Mouse (Mus musculus) heart, embryonic 11.5 days (tissue): ENCODE measurements at regions not wholly inside any gene's neighbourhood (a gene's known extent, or its start where the extent isn't known, plus 50 kb on each side); places are given as distances from the start of the nearest gene placed in this dataset.

Experiments
- ATAC-seq: fragments of 200-750 bp; cut with Nextera tagmentation; replicated peaks from 2 replicates; pipeline ENCODE4 v1.8.0; 2017; ENCODE audit warnings: moderate library complexity; ENCODE audit not compliant: insufficient number of reproducible peaks, low FRiP score, low TSS enrichment
- H3K27ac ChIP-seq: fragments of 300-500 bp; sonication (generic); 2 replicates; pipeline ENCODE4 v1.5.1; 2014; ENCODE audit warnings: mild to moderate bottlenecking, low read depth, low read length
- H3K27me3 ChIP-seq: fragments of 300-500 bp; sonication (generic); 2 replicates; pipeline ENCODE4 v1.6.1; 2014; ENCODE audit warnings: mild to moderate bottlenecking, low read length, mixed read lengths; ENCODE audit not compliant: control insufficient read depth, insufficient read depth
- H3K36me3 ChIP-seq: fragments of 300-500 bp; sonication (generic); 2 replicates; pipeline ENCODE4 v1.6.1; 2014; ENCODE audit warnings: mild to moderate bottlenecking, low read length, moderate library complexity, mixed read lengths; ENCODE audit not compliant: control insufficient read depth, insufficient read depth
- H3K4me1 ChIP-seq: fragments of 300-500 bp; sonication (generic); 2 replicates; pipeline ENCODE4 v1.6.1; 2014; ENCODE audit warnings: low read length; ENCODE audit not compliant: control insufficient read depth, insufficient read depth
- H3K4me2 ChIP-seq: fragments of 300-500 bp; sonication (generic); 2 replicates; pipeline ENCODE4 v1.6.1; 2014; ENCODE audit warnings: mild to moderate bottlenecking, moderate library complexity
- H3K4me3 ChIP-seq: fragments of 300-500 bp; sonication (generic); 2 replicates; pipeline ENCODE4 v1.5.1; 2014; ENCODE audit warnings: low read depth, low read length
- H3K9ac ChIP-seq: fragments of 300-500 bp; sonication (generic); 2 replicates; pipeline ENCODE4 v1.6.1; 2014; ENCODE audit warnings: mild to moderate bottlenecking, low read depth, low read length, moderate library complexity
- H3K9me3 ChIP-seq: fragments of 300-500 bp; sonication (generic); replicated peaks from 2 replicates; pipeline ENCODE4 v1.6.1; 2016; ENCODE audit warnings: low read length; ENCODE audit not compliant: control insufficient read depth
- WGBS: fragments of 180-500 bp; shearing (Covaris S2); extraction: QIAGEN DNeasy Blood & Tissue Kit; methylation state at CpG from one replicate; pipeline ENCODE4 v1.1.7; 2014; ENCODE audit not compliant: insufficient replicate concordance; 5-methylcytosine and 5-hydroxymethylcytosine counted together

GRCm38 (mm10) chr9:61746401-61746800, 167.9 kb downstream of the Rplp1 start:
- no peak for ATAC-seq
- WGBS: 37% methylated on average over 6 of the region's 6 CpGs
- H3K9me3 ChIP-seq: 0 out of 2 replicates have a peak, but pooled peaks cover 2% of the 10 kb centered on the region
- H3K4me1 ChIP-seq: peaks cover 10% of the 10 kb centered on the region; the same call in 1 of the 2 replicates
- no peak overlapping the region for H3K4me2 ChIP-seq
- H3K36me3 ChIP-seq: no peaks in the 10 kb centered on the region
- H3K27me3 ChIP-seq: peaks cover 5% of the 10 kb centered on the region; the same call in 1 of the 2 replicates
- no peak overlapping the region for H3K4me3 ChIP-seq
- no peak overlapping the region for H3K27ac ChIP-seq
- H3K9ac ChIP-seq: no peak overlapping the region

GRCm38 (mm10) chr9:61745301-61745801, 169.0 kb downstream of the Rplp1 start:
- Histone ChIP-seq H3K9me3 (0 out of 2 replicates have a peak, but pooled peaks cover 1% of the 10 kb centered on the region), H3K27ac (no peak overlapping the region), H3K36me3 (no peaks in the 10 kb centered on the region), H3K27me3 (peaks cover 5% of the 10 kb centered on the region; the same call in 1 of the 2 replicates), H3K4me2 (no peak overlapping the region), H3K9ac (no peak overlapping the region), H3K4me1 (peaks cover 10% of the 10 kb centered on the region; the same call in 1 of the 2 replicates), H3K4me3 (no peak overlapping the region)
- WGBS: 42% methylated on average over 7 of the region's 7 CpGs
- no peak for ATAC-seq

GRCm38 (mm10) chr9:61733540-61733939, 180.8 kb downstream of the Rplp1 start:
- no peak overlapping the region for H3K9ac ChIP-seq
- no peak for ATAC-seq
- H3K4me1 ChIP-seq: no peaks in the 10 kb centered on the region
- H3K27me3 ChIP-seq: no peaks in the 10 kb centered on the region; the same call in 1 of the 2 replicates
- H3K4me3 ChIP-seq: no peak overlapping the region
- WGBS: 44% methylated on average over 2 of the region's 2 CpGs
- H3K9me3 ChIP-seq: no peaks in the 10 kb centered on the region
- H3K36me3 ChIP-seq: no peaks in the 10 kb centered on the region
- no peak overlapping the region for H3K27ac ChIP-seq
- no peak overlapping the region for H3K4me2 ChIP-seq

GRCm38 (mm10) chr9:61732747-61733146, 181.6 kb downstream of the Rplp1 start:
- H3K36me3 ChIP-seq: no peaks in the 10 kb centered on the region
- no peaks in the 10 kb centered on the region for H3K9me3 ChIP-seq
- H3K4me3 ChIP-seq: no peak overlapping the region
- no peak overlapping the region for H3K9ac ChIP-seq
- H3K27ac ChIP-seq: no peak overlapping the region
- H3K27me3 ChIP-seq: no peaks in the 10 kb centered on the region; the same call in 1 of the 2 replicates
- no peak overlapping the region for H3K4me2 ChIP-seq
- no peaks in the 10 kb centered on the region for H3K4me1 ChIP-seq
- 68% methylated on average over 4 of the region's 4 CpGs for WGBS
- no peak for ATAC-seq

- Histone ChIP-seq H3K36me3 (no peaks in the 10 kb centered on the region), H3K9me3 (no peaks in the 10 kb centered on the region), H3K4me3 (no peak overlapping the region), H3K9ac (no peak overlapping the region), H3K27ac (no peak overlapping the region), H3K4me1 (no peaks in the 10 kb centered on the region), H3K27me3 (no peaks in the 10 kb centered on the region; the same call in 1 of the 2 replicates), H3K4me2 (no peak overlapping the region)
- ATAC-seq: no peak
- 74% methylated on average over 4 of the region's 4 CpGs for WGBS
Measured at GRCm38 (mm10) chr9:61728115-61728514, 186.2 kb downstream of the Rplp1 start.

- Histone ChIP-seq H3K27ac (no peak overlapping the region), H3K4me2 (no peak overlapping the region), H3K36me3 (no peaks in the 10 kb centered on the region), H3K4me3 (no peak overlapping the region), H3K4me1 (no peaks in the 10 kb centered on the region), H3K9ac (no peak overlapping the region), H3K27me3 (no peaks in the 10 kb centered on the region; the same call in 1 of the 2 replicates), H3K9me3 (no peaks in the 10 kb centered on the region)
- WGBS: 40% methylated on average over 10 of the region's 10 CpGs
- ATAC-seq: no peak
Measured at GRCm38 (mm10) chr9:61727651-61728050, 186.7 kb downstream of the Rplp1 start.

- no peaks in the 10 kb centered on the region for H3K9me3 ChIP-seq
- peaks cover 4% of the 10 kb centered on the region; the same call in 1 of the 2 replicates for H3K27me3 ChIP-seq
- no peaks in the 10 kb centered on the region for H3K4me1 ChIP-seq
- 72% methylated on average over 2 of the region's 2 CpGs for WGBS
- no peak for ATAC-seq
- no peak overlapping the region for H3K4me2 ChIP-seq
- no peak overlapping the region for H3K4me3 ChIP-seq
- no peaks in the 10 kb centered on the region for H3K36me3 ChIP-seq
- no peak overlapping the region for H3K9ac ChIP-seq
- H3K27ac ChIP-seq: no peak overlapping the region
Measured at GRCm38 (mm10) chr9:61724070-61724469, 190.3 kb downstream of the Rplp1 start.

- 61% methylated on average over 8 of the region's 8 CpGs for WGBS
- Histone ChIP-seq H3K4me3 (no peak overlapping the region), H3K9me3 (no peaks in the 10 kb centered on the region), H3K4me2 (no peak overlapping the region), H3K27ac (no peak overlapping the region), H3K27me3 (peaks cover 4% of the 10 kb centered on the region; the same call in 1 of the 2 replicates), H3K9ac (no peak overlapping the region), H3K36me3 (no peaks in the 10 kb centered on the region), H3K4me1 (no peaks in the 10 kb centered on the region)
- no peak for ATAC-seq
Measured at GRCm38 (mm10) chr9:61723021-61723581, 191.2 kb downstream of the Rplp1 start.

GRCm38 (mm10) chr9:61721851-61722250, 192.5 kb downstream of the Rplp1 start:
- no peaks in the 10 kb centered on the region for H3K9me3 ChIP-seq
- H3K27me3 ChIP-seq: peaks cover 4% of the 10 kb centered on the region; the same call in 1 of the 2 replicates
- ATAC-seq: no peak
- no peaks in the 10 kb centered on the region for H3K36me3 ChIP-seq
- no peak overlapping the region for H3K27ac ChIP-seq
- no peak overlapping the region for H3K4me3 ChIP-seq
- no peak overlapping the region for H3K9ac ChIP-seq
- 75% methylated on average over 5 of the region's 5 CpGs for WGBS
- no peak overlapping the region for H3K4me2 ChIP-seq
- no peaks in the 10 kb centered on the region for H3K4me1 ChIP-seq
